Mouse (Mus musculus): Measurements from ENCODE around the gene Snx17. TPM values are rescaled to one million over a fixed set of nuclear protein-coding genes. Genes with fewer than 3 reads are reported as not detected.

Gene Snx17
- polyA plus RNA-seq, 1 experiment from 2014 or later, result 131 TPM

DNA sequence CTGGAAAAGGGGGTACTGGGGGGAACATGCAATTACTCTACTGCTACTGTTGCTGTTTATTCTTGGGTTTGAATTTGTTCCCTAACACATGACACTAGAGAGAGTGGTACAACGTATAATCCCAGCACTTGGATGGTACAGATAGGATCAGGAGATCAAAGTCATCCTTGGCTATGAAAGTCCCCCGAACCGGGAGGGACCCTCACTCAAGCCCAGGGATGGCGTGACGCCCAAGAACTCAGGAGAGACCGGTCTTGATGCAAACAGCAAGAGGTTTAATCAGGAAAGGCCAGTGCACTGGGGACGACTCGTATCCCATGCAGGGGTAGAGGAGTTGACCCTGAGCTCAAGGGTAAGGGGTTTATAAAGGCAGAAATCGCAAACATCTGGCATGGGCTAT lies 29.7 kb downstream of the Snx17 start:
- no peaks in the 10 kb centered on the region for H3K27me3 ChIP-seq (ENCODE audit: insufficient read depth, low read length)
- H3K9ac ChIP-seq, result no peak overlapping the region
- no peak overlapping the region for H3K4me3 ChIP-seq (ENCODE audit: low read depth, low read length)
- H3K4me2 ChIP-seq, result no peak overlapping the region
- H3K27ac ChIP-seq (ENCODE audit: low read depth), result no peak overlapping the region
- H3K36me3 ChIP-seq (ENCODE audit: insufficient read depth), result no peaks in the 10 kb centered on the region
- no peak for TF ChIP-seq CTCF (IDR thresholded peaks at IDR 0.05; ENCODE audit: low read depth)
- ATAC-seq (ENCODE audit: insufficient read depth) (no peak), DNase-seq (no peak)
- H3K9me3 ChIP-seq (ENCODE audit: low read depth, low read length), result no peaks in the 10 kb centered on the region
- H3K4me1 ChIP-seq (ENCODE audit: insufficient read depth), result peaks cover 4% of the 10 kb centered on the region; the same call in 1 of the 2 replicates
- WGBS, result 92% methylated on average over 9 of the region's 9 CpGs

DNA sequence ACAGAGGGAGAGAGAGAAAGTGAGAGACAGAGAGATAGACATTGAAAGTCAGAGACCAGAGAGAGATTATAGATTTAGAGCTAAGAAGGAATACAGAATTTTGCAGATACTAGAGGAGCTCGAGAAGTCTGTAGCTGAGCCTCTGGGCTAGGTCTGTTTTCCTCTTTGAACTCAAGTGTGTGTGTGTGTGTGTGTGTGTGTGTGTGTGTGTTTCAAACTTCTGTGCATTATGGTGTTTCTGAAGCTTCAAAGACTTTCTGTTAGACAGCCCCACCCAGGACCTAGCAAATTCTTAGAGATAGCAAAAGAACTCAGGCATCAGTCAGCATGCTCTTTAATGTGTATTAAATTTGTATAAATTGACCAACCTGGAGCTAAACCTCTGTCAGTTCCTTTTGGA lies 33.6 kb downstream of the Snx17 start:
- no peak overlapping the region for H3K27ac ChIP-seq (ENCODE audit: low read depth)
- no peak for TF ChIP-seq CTCF (IDR thresholded peaks at IDR 0.05; ENCODE audit: low read depth)
- no peaks in the 10 kb centered on the region for H3K36me3 ChIP-seq (ENCODE audit: insufficient read depth)
- ATAC-seq (ENCODE audit: insufficient read depth), result no peak
- H3K4me2 ChIP-seq, result no peak overlapping the region
- no peak for DNase-seq
- H3K4me3 ChIP-seq (ENCODE audit: low read depth, low read length), result no peak overlapping the region
- H3K27me3 ChIP-seq (ENCODE audit: insufficient read depth, low read length), result no peaks in the 10 kb centered on the region
- H3K4me1 ChIP-seq (ENCODE audit: insufficient read depth), result no peaks in the 10 kb centered on the region
- H3K9me3 ChIP-seq (ENCODE audit: low read depth, low read length), result no peaks in the 10 kb centered on the region
- H3K9ac ChIP-seq, result no peak overlapping the region
- 66% methylated on average over 1 of the region's 1 CpGs for WGBS

DNA sequence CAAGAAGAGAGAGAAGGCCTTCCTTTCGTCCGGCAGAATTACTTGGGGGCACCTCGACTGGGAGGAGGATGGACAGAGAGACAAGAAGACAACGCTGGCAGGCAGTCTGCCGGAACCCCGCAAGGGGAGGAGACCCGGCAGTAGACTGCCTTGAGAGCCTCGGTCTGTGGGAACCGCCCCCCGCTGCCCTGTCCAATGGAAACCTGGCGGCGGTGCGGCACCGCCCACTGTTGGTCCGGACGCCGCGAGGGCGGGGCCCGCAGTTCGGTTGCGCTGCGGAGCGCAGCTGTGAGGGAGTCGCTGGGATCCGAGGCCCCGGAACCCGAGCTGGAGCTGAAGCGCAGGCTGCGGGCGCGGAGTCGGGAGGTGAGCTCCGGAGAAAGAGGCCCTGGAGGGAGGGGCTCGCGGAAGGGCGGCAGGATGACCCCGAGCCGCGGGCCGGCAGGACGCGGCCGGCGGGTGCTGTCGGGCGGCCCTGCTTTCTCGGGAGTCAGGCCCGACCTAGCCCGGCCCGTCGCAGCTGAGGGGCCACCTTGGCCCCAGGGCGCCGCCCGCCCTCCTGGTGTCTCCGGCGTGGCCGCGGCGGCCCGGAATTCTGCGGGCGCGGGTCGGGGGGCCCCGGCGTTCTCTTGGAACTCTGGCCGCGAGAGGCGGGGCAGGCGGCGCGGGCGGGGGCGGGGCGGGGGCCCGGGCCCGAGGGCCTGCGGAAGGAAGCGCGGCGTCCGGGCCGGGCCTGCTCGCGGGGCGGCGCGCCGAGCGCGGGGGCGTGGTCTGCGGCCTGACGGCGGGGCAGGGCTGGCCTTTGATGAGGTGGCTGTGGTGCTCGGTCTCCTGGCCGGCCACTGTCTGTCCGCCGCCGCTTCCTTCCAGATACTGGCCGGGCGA lies 47.9 kb downstream of the Snx17 start, which contains the start of the genes Nrbp1 and Gm9970:
Gene Nrbp1, plus strand, starts transcription at position 228 of the 885 bp plus-strand sequence.
Gene Gm9970, minus strand, starts transcription at position 596 of the 885 bp plus-strand sequence.
- peak; percentile 98 for DNase-seq
- H3K4me1 ChIP-seq (ENCODE audit: insufficient read depth), result peaks cover 6% of the 10 kb centered on the region; the same call in 1 of the 2 replicates
- H3K9ac ChIP-seq, result peak within 1 kb of the TSS; percentile 95
- peak within 1 kb of the TSS; percentile 95 for H3K4me3 ChIP-seq (ENCODE audit: low read depth, low read length)
- ATAC-seq (ENCODE audit: insufficient read depth), result peak; percentile 99
- H3K27ac ChIP-seq (ENCODE audit: low read depth), result peak within 1 kb of the TSS; percentile 98
- no peaks in the 10 kb centered on the region for H3K27me3 ChIP-seq (ENCODE audit: insufficient read depth, low read length)
- H3K36me3 ChIP-seq (ENCODE audit: insufficient read depth), result peaks cover 26% of the 10 kb centered on the region
- no peaks in the 10 kb centered on the region for H3K9me3 ChIP-seq (ENCODE audit: low read depth, low read length)
- no peak for TF ChIP-seq CTCF (IDR thresholded peaks at IDR 0.05; ENCODE audit: low read depth)
- WGBS, result under 1% methylated on average over 99 of the region's 103 CpGs
- H3K4me2 ChIP-seq, result peak within 1 kb of the TSS; percentile 73

DNA sequence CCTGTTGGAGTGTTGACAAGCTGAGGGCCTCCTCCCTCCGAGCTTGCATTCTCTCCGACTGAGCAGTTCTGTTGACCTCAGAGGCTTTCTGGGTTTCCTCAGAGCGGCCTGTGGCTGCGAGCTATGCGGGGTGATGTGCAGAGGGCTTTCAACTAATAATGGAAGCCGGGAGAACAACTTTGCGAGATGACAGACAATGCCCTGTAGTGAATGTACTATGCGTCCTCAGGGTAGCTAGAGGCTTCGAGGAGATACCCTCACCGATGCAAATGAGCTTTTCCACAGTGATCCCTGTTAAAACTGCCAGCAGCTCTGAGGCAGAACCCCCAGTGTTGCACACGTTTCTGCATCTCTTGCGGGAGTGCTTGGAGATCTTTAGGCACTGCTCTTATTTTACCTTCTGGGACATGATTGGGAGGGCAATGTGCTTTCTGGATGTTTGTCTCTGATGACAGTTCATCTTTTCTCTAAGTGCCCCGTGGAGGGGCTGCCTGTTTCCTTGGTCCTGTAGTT lies 48.6 kb downstream of the Snx17 start:
- Histone ChIP-seq H3K36me3 (ENCODE audit: insufficient read depth) (peaks cover 33% of the 10 kb centered on the region), H3K9me3 (ENCODE audit: low read depth, low read length) (no peaks in the 10 kb centered on the region), H3K4me3 (ENCODE audit: low read depth, low read length) (peak overlapping the region; percentile 95), H3K27ac (ENCODE audit: low read depth) (peak overlapping the region; percentile 98; the same call in 1 of the 2 replicates), H3K4me1 (ENCODE audit: insufficient read depth) (peaks cover 6% of the 10 kb centered on the region; the same call in 1 of the 2 replicates), H3K27me3 (ENCODE audit: insufficient read depth, low read length) (no peaks in the 10 kb centered on the region), H3K9ac (peak overlapping the region; percentile 95), H3K4me2 (peak overlapping the region; percentile 73)
- no peak for TF ChIP-seq CTCF (IDR thresholded peaks at IDR 0.05; ENCODE audit: low read depth)
- DNase-seq (no peak), ATAC-seq (ENCODE audit: insufficient read depth) (no peak)
- WGBS, result under 1% methylated on average over 13 of the region's 13 CpGs

DNA sequence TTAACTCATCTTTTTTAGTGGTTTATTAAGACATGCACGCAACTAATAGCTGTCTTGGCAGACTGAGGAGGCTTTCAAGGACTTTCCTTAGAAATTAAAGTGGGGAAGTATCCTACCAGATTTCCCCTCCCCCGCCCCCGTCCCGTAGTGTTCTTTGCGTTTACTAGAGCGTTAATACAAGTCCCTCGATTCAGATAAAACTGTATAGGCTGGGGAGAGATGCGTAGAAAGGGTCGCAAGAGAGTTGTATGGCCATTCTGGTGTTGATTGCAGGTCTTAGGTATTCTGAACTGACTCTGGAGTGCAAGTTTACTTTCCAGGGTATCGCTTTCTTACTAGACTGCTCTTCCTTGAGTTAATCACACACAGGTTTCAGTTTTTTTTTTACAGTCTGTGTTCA lies 49.2 kb downstream of the Snx17 start:
- DNase-seq (no peak), ATAC-seq (ENCODE audit: insufficient read depth) (no peak)
- 19% methylated on average over 10 of the region's 10 CpGs for WGBS
- no peak for TF ChIP-seq CTCF (IDR thresholded peaks at IDR 0.05; ENCODE audit: low read depth)
- no peaks in the 10 kb centered on the region for H3K9me3 ChIP-seq (ENCODE audit: low read depth, low read length)
- no peaks in the 10 kb centered on the region for H3K27me3 ChIP-seq (ENCODE audit: insufficient read depth, low read length)
- H3K27ac ChIP-seq (ENCODE audit: low read depth), result no peak overlapping the region
- H3K4me1 ChIP-seq (ENCODE audit: insufficient read depth), result peaks cover 6% of the 10 kb centered on the region; the same call in 1 of the 2 replicates
- H3K4me3 ChIP-seq (ENCODE audit: low read depth, low read length), result peak overlapping the region; percentile 95
- peaks cover 39% of the 10 kb centered on the region for H3K36me3 ChIP-seq (ENCODE audit: insufficient read depth)
- H3K4me2 ChIP-seq, result peak overlapping the region; percentile 73
- peak overlapping the region; percentile 95 for H3K9ac ChIP-seq

Other genes starting within 250 kb of the Snx17 start
- gene Cgref1, start 247.6 kb upstream of the Snx17 start, polyA plus RNA-seq (2014; fragmentation: Nextera tagmentation; extraction: Ambion mirVana), result 2.3 and 2.6 TPM in 2 replicates
- gene Preb, start 232.9 kb upstream of the Snx17 start, polyA plus RNA-seq (2014; fragmentation: Nextera tagmentation; extraction: Ambion mirVana), result 79.8 and 99.6 TPM in 2 replicates
- 0.16 and 0.25 TPM in 2 replicates for gene Tcf23, start 224.6 kb upstream of the Snx17 start, polyA plus RNA-seq (2014; fragmentation: Nextera tagmentation; extraction: Ambion mirVana)
- 148 and 159 TPM in 2 replicates for gene Atraid, start 144.9 kb upstream of the Snx17 start, polyA plus RNA-seq (2014; fragmentation: Nextera tagmentation; extraction: Ambion mirVana)
- gene Slc5a6, start 144.3 kb upstream of the Snx17 start, polyA plus RNA-seq (2014; fragmentation: Nextera tagmentation; extraction: Ambion mirVana), result 7.2 and 8.0 TPM in 2 replicates
- gene Cad, start 138.4 kb upstream of the Snx17 start, polyA plus RNA-seq (2014; fragmentation: Nextera tagmentation; extraction: Ambion mirVana), result 38.0 and 43.4 TPM in 2 replicates
- not detected in 2 replicates for gene Dnajc5g, start 86.9 kb upstream of the Snx17 start, polyA plus RNA-seq (2014; fragmentation: Nextera tagmentation; extraction: Ambion mirVana)
- 0.38 TPM in 1 of 2 replicates, not detected in the other for gene Slc30a3, start 85.0 kb upstream of the Snx17 start, polyA plus RNA-seq (2014; fragmentation: Nextera tagmentation; extraction: Ambion mirVana)
- 0.30 TPM in 1 of 2 replicates, not detected in the other for gene Trim54, start 76.5 kb upstream of the Snx17 start, polyA plus RNA-seq (2014; fragmentation: Nextera tagmentation; extraction: Ambion mirVana)
- gene Ucn, start 54.4 kb upstream of the Snx17 start, polyA plus RNA-seq (2014; fragmentation: Nextera tagmentation; extraction: Ambion mirVana), result not detected in 2 replicates
- gene Mpv17, start 39.0 kb upstream of the Snx17 start, polyA plus RNA-seq (2014; fragmentation: Nextera tagmentation; extraction: Ambion mirVana), result 55.3 and 58.3 TPM in 2 replicates
- gene Gm29609, start 13.3 kb upstream of the Snx17 start, polyA plus RNA-seq (2014; fragmentation: Nextera tagmentation; extraction: Ambion mirVana), result 0.68 and 0.92 TPM in 2 replicates
- gene Gtf3c2, start 13.1 kb upstream of the Snx17 start, polyA plus RNA-seq (2014; fragmentation: Nextera tagmentation; extraction: Ambion mirVana), result 74.1 and 78.6 TPM in 2 replicates
- 64.2 and 70.6 TPM in 2 replicates for gene Eif2b4, start 203 bp downstream of the Snx17 start, polyA plus RNA-seq (2014; fragmentation: Nextera tagmentation; extraction: Ambion mirVana)
- 5.4 and 7.1 TPM in 2 replicates for gene Zfp513, start 9.1 kb downstream of the Snx17 start, polyA plus RNA-seq (2014; fragmentation: Nextera tagmentation; extraction: Ambion mirVana)
- gene Ppm1g, start 27.5 kb downstream of the Snx17 start, polyA plus RNA-seq (2014; fragmentation: Nextera tagmentation; extraction: Ambion mirVana), result 144 and 148 TPM in 2 replicates
- gene Nrbp1, start 47.6 kb downstream of the Snx17 start, polyA plus RNA-seq (2014; fragmentation: Nextera tagmentation; extraction: Ambion mirVana), result 158 and 165 TPM in 2 replicates
- gene Gm9970, start 48.0 kb downstream of the Snx17 start, polyA plus RNA-seq (2014; fragmentation: Nextera tagmentation; extraction: Ambion mirVana), result 0.37 and 0.38 TPM in 2 replicates
- 31.1 and 32.0 TPM in 2 replicates for gene Krtcap3, start 58.5 kb downstream of the Snx17 start, polyA plus RNA-seq (2014; fragmentation: Nextera tagmentation; extraction: Ambion mirVana)
- 32.3 and 36.4 TPM in 2 replicates for gene Ift172, start 97.9 kb downstream of the Snx17 start, polyA plus RNA-seq (2014; fragmentation: Nextera tagmentation; extraction: Ambion mirVana)
- gene Fndc4, start 102.9 kb downstream of the Snx17 start, polyA plus RNA-seq (2014; fragmentation: Nextera tagmentation; extraction: Ambion mirVana), result 58.5 and 68.6 TPM in 2 replicates
- 0.34 TPM in 1 of 2 replicates, not detected in the other for gene Gckr, start 104.2 kb downstream of the Snx17 start, polyA plus RNA-seq (2014; fragmentation: Nextera tagmentation; extraction: Ambion mirVana)

Data from lung, embryonic 14.5 days (tissue).